Mouse (Mus musculus): ENCODE data around the gene Asic3.
A peak's percentile ranks its signal among the peaks of the same experiment; 100 is the strongest.

Gene Asic3

GRCm38 (mm10) chr5:24413042-24413693 is at the start of gene Asic3:
Gene Asic3 (plus strand): TSS chr5:24413392.
- DNase-seq (ENCODE audit: low spot score): peak; percentile 64

GRCm38 (mm10) chr5:24363467-24363866 is 49.7 kb upstream of the Asic3 start:
- no peak for DNase-seq (ENCODE audit: low spot score)

- no peak for DNase-seq (ENCODE audit: low spot score)
These were observed 49.1 kb upstream of the Asic3 start for GRCm38 (mm10) chr5:24364061-24364460.

GRCm38 (mm10) chr5:24364508-24364907 is 48.7 kb upstream of the Asic3 start, which contains the start of gene Nos3:
Gene Nos3 (plus strand): TSS chr5:24364810.
- peak; percentile 23 for DNase-seq (ENCODE audit: low spot score)

- no peak for DNase-seq (ENCODE audit: low spot score)
These were observed 48.2 kb upstream of the Asic3 start for GRCm38 (mm10) chr5:24364963-24365362.

- DNase-seq (ENCODE audit: low spot score): no peak
These were observed 47.7 kb upstream of the Asic3 start for GRCm38 (mm10) chr5:24365528-24365927.

GRCm38 (mm10) chr5:24366426-24366825 is 46.8 kb upstream of the Asic3 start:
- no peak for DNase-seq (ENCODE audit: low spot score)

GRCm38 (mm10) chr5:24369767-24370166 is 43.4 kb upstream of the Asic3 start:
- DNase-seq (ENCODE audit: low spot score): no peak

GRCm38 (mm10) chr5:24373807-24374206 is 39.4 kb upstream of the Asic3 start:
- no peak for DNase-seq (ENCODE audit: low spot score)

- DNase-seq (ENCODE audit: low spot score): no peak
These were observed 39.0 kb upstream of the Asic3 start for GRCm38 (mm10) chr5:24374216-24374615.

- DNase-seq (ENCODE audit: low spot score): no peak
These were observed 38.4 kb upstream of the Asic3 start for GRCm38 (mm10) chr5:24374666-24375328.

- no peak for DNase-seq (ENCODE audit: low spot score)
These were observed 34.5 kb upstream of the Asic3 start for GRCm38 (mm10) chr5:24378700-24379099.

GRCm38 (mm10) chr5:24379501-24379900 is 33.7 kb upstream of the Asic3 start:
- DNase-seq (ENCODE audit: low spot score): no peak

GRCm38 (mm10) chr5:24380499-24380898 is 32.7 kb upstream of the Asic3 start:
- no peak for DNase-seq (ENCODE audit: low spot score)

GRCm38 (mm10) chr5:24381486-24381885 is 31.7 kb upstream of the Asic3 start:
- no peak for DNase-seq (ENCODE audit: low spot score)

- DNase-seq (ENCODE audit: low spot score): no peak
These were observed 31.2 kb upstream of the Asic3 start for GRCm38 (mm10) chr5:24381988-24382387.

- peak; percentile 91 for DNase-seq (ENCODE audit: low spot score)
These were observed 29.9 kb upstream of the Asic3 start for GRCm38 (mm10) chr5:24383026-24383859.

- no peak for DNase-seq (ENCODE audit: low spot score)
These were observed 28.8 kb upstream of the Asic3 start for GRCm38 (mm10) chr5:24384407-24384806.

- no peak for DNase-seq (ENCODE audit: low spot score)
These were observed 27.8 kb upstream of the Asic3 start for GRCm38 (mm10) chr5:24385374-24385773.

GRCm38 (mm10) chr5:24385887-24386550 is 27.2 kb upstream of the Asic3 start:
- no peak for DNase-seq (ENCODE audit: low spot score)

- DNase-seq (ENCODE audit: low spot score): peak; percentile 48
These were observed 25.6 kb upstream of the Asic3 start for GRCm38 (mm10) chr5:24387264-24388241.
